Mouse (Mus musculus): ENCODE measurements around the gene Pecr. TPM values are rescaled to one million over a fixed set of nuclear protein-coding genes. Genes with fewer than 3 reads are reported as not detected.
A peak's percentile ranks its signal among the peaks of the same experiment; 100 is the strongest.
"Not testable (repeated sequence)": the region's sequence is repeated elsewhere in the genome, so short reads cannot be mapped to it uniquely, and the experiment has no call there.

Gene Pecr
- polyA plus RNA-seq, 1 experiment from 2014 or later = 15.0 TPM

GRCm38 (mm10) chr1:72284539-72284938, 425 bp upstream of the Pecr start:
- H3K4me1 ChIP-seq = peaks cover 27% of the 10 kb centered on the region
- ATAC-seq (ENCODE audit: low FRiP score) = peak; percentile 51
- peak overlapping the region; percentile 54 for H3K4me3 ChIP-seq (replicated peaks)
- H3K36me3 ChIP-seq (replicated peaks) = no peaks in the 10 kb centered on the region
- H3K4me2 ChIP-seq = peak overlapping the region; percentile 80
- 5% methylated on average over 5 of the region's 5 CpGs for WGBS
- H3K9ac ChIP-seq = peak overlapping the region; percentile 63
- peak overlapping the region; percentile 74 for H3K27ac ChIP-seq
- H3K9me3 ChIP-seq = no peaks in the 10 kb centered on the region
- no peaks in the 10 kb centered on the region for H3K27me3 ChIP-seq

GRCm38 (mm10) chr1:72282604-72283003, 1.5 kb downstream of the Pecr start:
- no peak overlapping the region for H3K4me3 ChIP-seq (replicated peaks)
- no peak overlapping the region for H3K4me2 ChIP-seq
- no peak overlapping the region for H3K9ac ChIP-seq
- no peaks in the 10 kb centered on the region for H3K9me3 ChIP-seq
- H3K4me1 ChIP-seq = peaks cover 26% of the 10 kb centered on the region
- no peak for ATAC-seq (ENCODE audit: low FRiP score)
- WGBS = 86% methylated on average over 1 of the region's 1 CpGs
- no peaks in the 10 kb centered on the region for H3K27me3 ChIP-seq
- H3K36me3 ChIP-seq (replicated peaks) = no peaks in the 10 kb centered on the region
- H3K27ac ChIP-seq = no peak overlapping the region

- Histone ChIP-seq H3K27ac (no peak overlapping the region), H3K4me2 (no peak overlapping the region), H3K27me3 (no peaks in the 10 kb centered on the region), H3K9me3 (no peaks in the 10 kb centered on the region), H3K9ac (no peak overlapping the region), H3K4me3 (replicated peaks) (no peak overlapping the region), H3K4me1 (no peaks in the 10 kb centered on the region), H3K36me3 (replicated peaks) (peaks cover 5% of the 10 kb centered on the region; the same call in 1 of the 2 replicates)
- ATAC-seq (ENCODE audit: low FRiP score) = no peak
- 94% methylated on average over 3 of the region's 3 CpGs for WGBS
These were observed 6.0 kb downstream of the Pecr start for GRCm38 (mm10) chr1:72278085-72278484.

GRCm38 (mm10) chr1:72263099-72263498, 21.0 kb downstream of the Pecr start:
- ATAC-seq (ENCODE audit: low FRiP score) = no peak
- Histone ChIP-seq H3K27ac (no peak overlapping the region), H3K4me2 (no peak overlapping the region), H3K27me3 (no peaks in the 10 kb centered on the region), H3K4me3 (replicated peaks) (no peak overlapping the region), H3K9ac (no peak overlapping the region), H3K9me3 (no peaks in the 10 kb centered on the region), H3K4me1 (peaks cover 11% of the 10 kb centered on the region), H3K36me3 (replicated peaks) (peaks cover 5% of the 10 kb centered on the region; the same call in 1 of the 2 replicates)
- 94% methylated on average over 3 of the region's 3 CpGs for WGBS

GRCm38 (mm10) chr1:72256381-72257256, 27.5 kb downstream of the Pecr start:
- peaks cover 4% of the 10 kb centered on the region; the same call in 1 of the 2 replicates for H3K27me3 ChIP-seq
- ATAC-seq (ENCODE audit: low FRiP score) = no peak
- no peak overlapping the region for H3K4me3 ChIP-seq (replicated peaks)
- H3K9ac ChIP-seq = no peak overlapping the region
- H3K4me1 ChIP-seq = peaks cover 24% of the 10 kb centered on the region
- H3K36me3 ChIP-seq (replicated peaks) = no peaks in the 10 kb centered on the region; the same call in 1 of the 2 replicates
- no peak overlapping the region for H3K27ac ChIP-seq
- 84% methylated on average over 9 of the region's 9 CpGs for WGBS
- no peaks in the 10 kb centered on the region for H3K9me3 ChIP-seq
- H3K4me2 ChIP-seq = peak overlapping the region; percentile 60

- peaks cover 4% of the 10 kb centered on the region; the same call in 1 of the 2 replicates for H3K27me3 ChIP-seq
- 32% methylated on average over 11 of the region's 11 CpGs for WGBS
- H3K27ac ChIP-seq = peak overlapping the region; percentile 87
- H3K4me1 ChIP-seq = peaks cover 24% of the 10 kb centered on the region
- no peak for ATAC-seq (ENCODE audit: low FRiP score)
- H3K4me2 ChIP-seq = peak overlapping the region; percentile 60
- H3K4me3 ChIP-seq (replicated peaks) = peak overlapping the region; percentile 41
- no peaks in the 10 kb centered on the region for H3K9me3 ChIP-seq
- H3K9ac ChIP-seq = 0 out of 2 replicates have a peak overlapping the region, but pooled peaks have one; percentile 17
- H3K36me3 ChIP-seq (replicated peaks) = no peaks in the 10 kb centered on the region; the same call in 1 of the 2 replicates
These were observed 28.3 kb downstream of the Pecr start for GRCm38 (mm10) chr1:72255854-72256175.

- peak; percentile 92 for ATAC-seq (ENCODE audit: low FRiP score)
- 4% methylated on average over 15 of the region's 15 CpGs for WGBS
These were observed 28.9 kb downstream of the Pecr start for GRCm38 (mm10) chr1:72255062-72255853.

GRCm38 (mm10) chr1:72254545-72255061, 29.5 kb downstream of the Pecr start:
- Histone ChIP-seq H3K9ac (peak overlapping the region; percentile 63), H3K9me3 (no peaks in the 10 kb centered on the region), H3K27ac (peak overlapping the region; percentile 87), H3K27me3 (peaks cover 4% of the 10 kb centered on the region; the same call in 1 of the 2 replicates), H3K4me2 (peak overlapping the region; percentile 60), H3K4me3 (replicated peaks) (peak overlapping the region; percentile 41), H3K4me1 (peaks cover 23% of the 10 kb centered on the region), H3K36me3 (replicated peaks) (no peaks in the 10 kb centered on the region)
- WGBS = 2% methylated on average over 35 of the region's 35 CpGs
- ATAC-seq (ENCODE audit: low FRiP score) = peak; percentile 93

More at GRCm38 (mm10) chr1:72255062-72255853, 28.9 kb downstream of the Pecr start:
- Histone ChIP-seq H3K9ac (peak overlapping the region; percentile 17; the same call in 1 of the 2 replicates), H3K27ac (peak overlapping the region; percentile 87), H3K9me3 (no peaks in the 10 kb centered on the region), H3K4me3 (replicated peaks) (peak overlapping the region; percentile 41), H3K36me3 (replicated peaks) (no peaks in the 10 kb centered on the region), H3K4me2 (peak overlapping the region; percentile 60), H3K27me3 (peaks cover 4% of the 10 kb centered on the region; the same call in 1 of the 2 replicates), H3K4me1 (peaks cover 24% of the 10 kb centered on the region)

- H3K4me3 ChIP-seq (replicated peaks) = peak overlapping the region; percentile 41
- no peaks in the 10 kb centered on the region for H3K9me3 ChIP-seq
- no peaks in the 10 kb centered on the region for H3K36me3 ChIP-seq (replicated peaks)
- H3K27ac ChIP-seq = peak overlapping the region; percentile 87; the same call in 1 of the 2 replicates
- H3K9ac ChIP-seq = peak overlapping the region; percentile 63; the same call in 1 of the 2 replicates
- H3K4me1 ChIP-seq = peaks cover 17% of the 10 kb centered on the region
- WGBS = 42% methylated on average over 11 of the region's 11 CpGs
- peak overlapping the region; percentile 60 for H3K4me2 ChIP-seq
- no peak for ATAC-seq (ENCODE audit: low FRiP score)
- H3K27me3 ChIP-seq = peaks cover 4% of the 10 kb centered on the region; the same call in 1 of the 2 replicates
These were observed 30.1 kb downstream of the Pecr start for GRCm38 (mm10) chr1:72253881-72254491.

GRCm38 (mm10) chr1:72251806-72252205, 32.3 kb downstream of the Pecr start:
- H3K4me3 ChIP-seq (replicated peaks) = no peak overlapping the region
- no peak overlapping the region for H3K9ac ChIP-seq
- 81% methylated on average over 1 of the region's 1 CpGs for WGBS
- ATAC-seq (ENCODE audit: low FRiP score) = no peak
- no peak overlapping the region for H3K27ac ChIP-seq
- no peaks in the 10 kb centered on the region for H3K36me3 ChIP-seq (replicated peaks)
- no peak overlapping the region for H3K4me2 ChIP-seq
- H3K9me3 ChIP-seq = no peaks in the 10 kb centered on the region
- peaks cover 14% of the 10 kb centered on the region for H3K4me1 ChIP-seq
- no peaks in the 10 kb centered on the region for H3K27me3 ChIP-seq

GRCm38 (mm10) chr1:72248226-72248737, 35.8 kb downstream of the Pecr start:
- H3K4me3 ChIP-seq (replicated peaks); H3K4me1 ChIP-seq; H3K27ac ChIP-seq; H3K36me3 ChIP-seq (replicated peaks); H3K9ac ChIP-seq; H3K4me2 ChIP-seq; H3K9me3 ChIP-seq; H3K27me3 ChIP-seq; ATAC-seq (ENCODE audit: low FRiP score): not testable (repeated sequence)
- WGBS = 40% methylated on average over 9 of the region's 9 CpGs
